Mouse (Mus musculus): ENCODE data around the gene Zdhhc18. TPM values are rescaled to one million over a fixed set of nuclear protein-coding genes. Genes with fewer than 3 reads are reported as not detected.

Gene Zdhhc18
- total and polyA plus RNA-seq, 3 experiments: 4.4 to 11.6 (median 9.6) TPM

DNA sequence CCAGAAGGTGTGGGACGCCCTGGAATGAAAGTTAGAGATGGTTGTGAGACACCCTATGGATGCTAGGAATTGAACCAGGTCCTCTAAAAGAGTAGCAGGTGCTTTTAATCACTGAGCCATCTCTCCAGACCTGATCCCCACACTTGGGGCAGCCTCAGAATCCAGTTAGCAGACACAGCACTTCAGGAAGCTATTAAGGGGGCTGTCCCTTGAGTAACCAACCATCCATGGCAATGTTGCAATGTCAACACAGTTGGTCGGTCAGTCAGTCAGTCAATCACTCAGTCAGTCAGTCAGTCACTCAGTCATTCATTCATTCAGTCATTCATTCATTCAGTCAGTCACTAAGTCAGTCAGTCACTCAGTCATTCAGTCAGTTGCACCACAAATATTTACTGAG lies 21.4 kb downstream of the Zdhhc18 start:
- Histone ChIP-seq H3K4me3 (ENCODE audit: low read depth, low read length) (no peak overlapping the region), H3K9me3 (replicated peaks) (no peaks in the 10 kb centered on the region), H3K36me3 (replicated peaks) (peaks cover 49% of the 10 kb centered on the region), H3K4me1 (ENCODE audit: insufficient read depth, low read depth, low read length) (peaks cover 24% of the 10 kb centered on the region), H3K27me3 (ENCODE audit: insufficient read depth, low read length) (peaks cover 14% of the 10 kb centered on the region; the same call in 1 of the 2 replicates)
- ATAC-seq (ENCODE audit: extremely low read depth, insufficient number of reproducible peaks, low FRiP score, poor library complexity, severe bottlenecking) (no peak), DNase-seq (ENCODE audit: low spot score) (no peak)
- no peak for TF ChIP-seq CTCF (IDR thresholded peaks at IDR 0.05; ENCODE audit: low read depth, low read length)

DNA sequence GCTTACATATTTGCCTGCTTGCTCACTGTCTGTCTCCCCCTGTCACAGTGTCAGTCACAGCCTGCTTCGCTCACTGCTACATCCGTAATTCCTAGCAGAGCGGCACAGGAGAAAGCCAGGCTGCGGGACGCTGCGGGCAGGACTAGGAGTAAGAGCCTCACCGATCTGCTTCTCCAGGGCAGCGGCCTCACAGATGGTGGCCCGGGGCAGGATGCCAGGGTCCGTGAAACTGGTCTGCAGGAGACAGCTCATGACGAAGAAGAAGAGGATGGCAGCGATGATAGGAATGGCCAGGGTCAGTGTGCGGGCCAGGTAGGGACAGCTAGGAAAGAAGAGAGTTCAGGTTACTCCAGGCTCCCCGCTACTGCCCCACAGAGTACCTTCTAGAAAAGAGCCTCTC lies 22.9 kb downstream of the Zdhhc18 start:
- Histone ChIP-seq H3K36me3 (replicated peaks) (peaks cover 54% of the 10 kb centered on the region), H3K4me1 (ENCODE audit: insufficient read depth, low read depth, low read length) (peaks cover 20% of the 10 kb centered on the region), H3K4me3 (ENCODE audit: low read depth, low read length) (no peak overlapping the region), H3K27me3 (ENCODE audit: insufficient read depth, low read length) (peaks cover 6% of the 10 kb centered on the region; the same call in 1 of the 2 replicates), H3K9me3 (replicated peaks) (no peaks in the 10 kb centered on the region)
- DNase-seq (ENCODE audit: low spot score) (no peak), ATAC-seq (ENCODE audit: extremely low read depth, insufficient number of reproducible peaks, low FRiP score, poor library complexity, severe bottlenecking) (no peak)
- no peak for TF ChIP-seq TAL1 (conservative IDR thresholded peaks at IDR 0.05; ENCODE audit: low read depth, low read length)
- no peak for TF ChIP-seq GATA1 (IDR thresholded peaks at IDR 0.05; ENCODE audit: borderline replicate concordance, low read length)
- no peak for TF ChIP-seq CTCF (IDR thresholded peaks at IDR 0.05; ENCODE audit: low read depth, low read length)
- TF ChIP-seq POLR2AphosphoS5 (IDR thresholded peaks at IDR 0.05; ENCODE audit: insufficient replicate concordance, low read depth, low read length): no peak
- TF ChIP-seq GATA2 (IDR thresholded peaks at IDR 0.05; ENCODE audit: borderline replicate concordance, low read depth, low read length): no peak

DNA sequence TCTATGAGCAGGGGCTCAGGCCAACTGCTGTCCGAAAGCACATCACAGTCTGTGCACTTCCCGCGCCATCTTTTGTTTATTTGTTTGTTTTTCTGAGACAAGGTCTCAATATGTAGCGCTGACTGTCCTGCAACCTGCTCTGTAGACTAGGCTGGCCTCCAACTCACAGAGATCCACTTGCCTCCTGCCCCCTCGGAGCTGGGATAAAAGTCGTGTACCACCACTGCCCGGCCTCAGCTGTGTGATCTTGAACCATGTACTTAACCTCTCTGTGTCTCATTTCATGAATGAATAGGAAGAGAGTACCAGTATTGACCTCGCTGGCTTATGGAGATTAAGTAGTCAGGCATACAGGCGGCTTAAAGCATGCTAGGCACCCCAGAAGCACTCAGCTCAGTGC lies 23.3 kb downstream of the Zdhhc18 start:
- H3K36me3 ChIP-seq (replicated peaks): peaks cover 56% of the 10 kb centered on the region
- H3K4me1 ChIP-seq (ENCODE audit: insufficient read depth, low read depth, low read length): peaks cover 18% of the 10 kb centered on the region; the same call in 1 of the 2 replicates
- H3K4me3 ChIP-seq (ENCODE audit: low read depth, low read length): no peak overlapping the region
- peaks cover 5% of the 10 kb centered on the region; the same call in 1 of the 2 replicates for H3K27me3 ChIP-seq (ENCODE audit: insufficient read depth, low read length)
- ATAC-seq (ENCODE audit: extremely low read depth, insufficient number of reproducible peaks, low FRiP score, poor library complexity, severe bottlenecking) (no peak), DNase-seq (ENCODE audit: low spot score) (no peak)
- no peaks in the 10 kb centered on the region for H3K9me3 ChIP-seq (replicated peaks)
- TF ChIP-seq POLR2AphosphoS5 (IDR thresholded peaks at IDR 0.05; ENCODE audit: insufficient replicate concordance, low read depth, low read length) (no peak), CTCF (IDR thresholded peaks at IDR 0.05; ENCODE audit: low read depth, low read length) (no peak), TAL1 (conservative IDR thresholded peaks at IDR 0.05; ENCODE audit: low read depth, low read length) (no peak), GATA2 (IDR thresholded peaks at IDR 0.05; ENCODE audit: borderline replicate concordance, low read depth, low read length) (no peak), GATA1 (IDR thresholded peaks at IDR 0.05; ENCODE audit: borderline replicate concordance, low read length) (no peak)

DNA sequence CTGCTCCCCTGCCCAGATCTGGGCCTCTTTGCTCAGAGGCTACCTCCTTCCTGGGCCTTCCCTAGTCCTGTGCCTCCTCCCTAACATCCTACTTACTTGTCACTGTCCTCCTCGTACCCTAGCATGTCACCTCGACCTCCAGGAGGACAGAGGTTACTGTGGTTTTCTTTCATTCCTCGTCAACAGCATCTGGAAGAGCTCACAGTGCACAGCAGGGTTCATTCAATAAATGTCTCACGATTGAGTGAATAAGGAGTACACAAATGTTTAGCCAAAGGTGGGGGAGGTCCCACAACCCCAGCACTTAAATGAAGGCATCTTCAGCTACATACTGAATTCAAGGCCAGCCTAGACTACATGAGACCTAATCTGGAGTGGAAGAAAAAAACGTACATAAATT lies 23.7 kb downstream of the Zdhhc18 start:
- ATAC-seq (ENCODE audit: extremely low read depth, insufficient number of reproducible peaks, low FRiP score, poor library complexity, severe bottlenecking): no peak
- Histone ChIP-seq H3K4me3 (ENCODE audit: low read depth, low read length) (no peak overlapping the region), H3K4me1 (ENCODE audit: insufficient read depth, low read depth, low read length) (peaks cover 17% of the 10 kb centered on the region; the same call in 1 of the 2 replicates), H3K9me3 (replicated peaks) (no peaks in the 10 kb centered on the region), H3K36me3 (replicated peaks) (peaks cover 54% of the 10 kb centered on the region), H3K27me3 (ENCODE audit: insufficient read depth, low read length) (peaks cover 2% of the 10 kb centered on the region; the same call in 1 of the 2 replicates)
- DNase-seq (ENCODE audit: low spot score): no peak
- TF ChIP-seq POLR2AphosphoS5 (IDR thresholded peaks at IDR 0.05; ENCODE audit: insufficient replicate concordance, low read depth, low read length): no peak
- no peak for TF ChIP-seq GATA1 (IDR thresholded peaks at IDR 0.05; ENCODE audit: borderline replicate concordance, low read length)
- TF ChIP-seq TAL1 (conservative IDR thresholded peaks at IDR 0.05; ENCODE audit: low read depth, low read length): no peak
- TF ChIP-seq GATA2 (IDR thresholded peaks at IDR 0.05; ENCODE audit: borderline replicate concordance, low read depth, low read length): no peak
- TF ChIP-seq CTCF (IDR thresholded peaks at IDR 0.05; ENCODE audit: low read depth, low read length): no peak

GRCm38 (mm10) chr4:133625621-133626071 lies 24.3 kb downstream of the Zdhhc18 start:
- Histone ChIP-seq H3K4me3 (ENCODE audit: low read depth, low read length) (no peak overlapping the region), H3K9me3 (replicated peaks) (no peaks in the 10 kb centered on the region), H3K27me3 (ENCODE audit: insufficient read depth, low read length) (peaks cover 2% of the 10 kb centered on the region; the same call in 1 of the 2 replicates), H3K36me3 (replicated peaks) (peaks cover 49% of the 10 kb centered on the region), H3K4me1 (ENCODE audit: insufficient read depth, low read depth, low read length) (peaks cover 12% of the 10 kb centered on the region; the same call in 1 of the 2 replicates)
- ATAC-seq (ENCODE audit: extremely low read depth, insufficient number of reproducible peaks, low FRiP score, poor library complexity, severe bottlenecking): no peak
- no peak for DNase-seq (ENCODE audit: low spot score)
- TF ChIP-seq GATA1 (IDR thresholded peaks at IDR 0.05; ENCODE audit: borderline replicate concordance, low read length) (no peak), POLR2AphosphoS5 (IDR thresholded peaks at IDR 0.05; ENCODE audit: insufficient replicate concordance, low read depth, low read length) (no peak), TAL1 (conservative IDR thresholded peaks at IDR 0.05; ENCODE audit: low read depth, low read length) (no peak), GATA2 (IDR thresholded peaks at IDR 0.05; ENCODE audit: borderline replicate concordance, low read depth, low read length) (no peak), CTCF (IDR thresholded peaks at IDR 0.05; ENCODE audit: low read depth, low read length) (no peak)

- TF ChIP-seq GATA1 (IDR thresholded peaks at IDR 0.05; ENCODE audit: borderline replicate concordance, low read length) (no peak), TAL1 (conservative IDR thresholded peaks at IDR 0.05; ENCODE audit: low read depth, low read length) (no peak), GATA2 (IDR thresholded peaks at IDR 0.05; ENCODE audit: borderline replicate concordance, low read depth, low read length) (no peak), POLR2AphosphoS5 (IDR thresholded peaks at IDR 0.05; ENCODE audit: insufficient replicate concordance, low read depth, low read length) (no peak), CTCF (IDR thresholded peaks at IDR 0.05; ENCODE audit: low read depth, low read length) (no peak)
- ATAC-seq (ENCODE audit: extremely low read depth, insufficient number of reproducible peaks, low FRiP score, poor library complexity, severe bottlenecking) (no peak), DNase-seq (ENCODE audit: low spot score) (no peak)
- Histone ChIP-seq H3K9me3 (replicated peaks) (no peaks in the 10 kb centered on the region), H3K4me3 (ENCODE audit: low read depth, low read length) (no peak overlapping the region), H3K27me3 (ENCODE audit: insufficient read depth, low read length) (no peaks in the 10 kb centered on the region), H3K36me3 (replicated peaks) (peaks cover 43% of the 10 kb centered on the region), H3K4me1 (ENCODE audit: insufficient read depth, low read depth, low read length) (peaks cover 12% of the 10 kb centered on the region; the same call in 1 of the 2 replicates)
These were observed 25.1 kb downstream of the Zdhhc18 start for GRCm38 (mm10) chr4:133624830-133625229.
